Mouse (Mus musculus) testis, postnatal 14 days (tissue): ENCODE measurements around the gene Sgms2.
A peak's percentile ranks its signal among the peaks of the same experiment; 100 is the strongest.

Experiments
- DNase-seq: peaks from one replicate; pipeline ENCODE4 v3.0.0; 2021; ENCODE audit warnings: low spot score

Sgms2 gene

GRCm38 (mm10) chr3:131488403-131488802 lies 2.8 kb downstream of the Sgms2 start:
- no peak for DNase-seq

GRCm38 (mm10) chr3:131485388-131485787 lies 5.8 kb downstream of the Sgms2 start:
- no peak for DNase-seq

GRCm38 (mm10) chr3:131483650-131484049 lies 7.6 kb downstream of the Sgms2 start:
- DNase-seq = no peak

GRCm38 (mm10) chr3:131481976-131482712 lies 9.1 kb downstream of the Sgms2 start:
- DNase-seq = no peak

GRCm38 (mm10) chr3:131480659-131481058 lies 10.6 kb downstream of the Sgms2 start:
- DNase-seq = peak; percentile 61

- no peak for DNase-seq
Observed at GRCm38 (mm10) chr3:131479415-131479814, 11.8 kb downstream of the Sgms2 start.

GRCm38 (mm10) chr3:131476002-131476401 lies 15.2 kb downstream of the Sgms2 start:
- no peak for DNase-seq

GRCm38 (mm10) chr3:131474526-131474925 lies 16.7 kb downstream of the Sgms2 start:
- DNase-seq = no peak

GRCm38 (mm10) chr3:131473496-131473895 lies 17.7 kb downstream of the Sgms2 start:
- DNase-seq = no peak

GRCm38 (mm10) chr3:131471836-131472235 lies 19.4 kb downstream of the Sgms2 start:
- no peak for DNase-seq

- DNase-seq = no peak
Observed at GRCm38 (mm10) chr3:131471435-131471834, 19.8 kb downstream of the Sgms2 start.

GRCm38 (mm10) chr3:131470837-131471236 lies 20.4 kb downstream of the Sgms2 start:
- no peak for DNase-seq

GRCm38 (mm10) chr3:131469636-131470035 lies 21.6 kb downstream of the Sgms2 start:
- no peak for DNase-seq

GRCm38 (mm10) chr3:131466371-131466770 lies 24.8 kb downstream of the Sgms2 start:
- DNase-seq = no peak

GRCm38 (mm10) chr3:131465536-131466260 lies 25.5 kb downstream of the Sgms2 start:
- no peak for DNase-seq

GRCm38 (mm10) chr3:131372996-131373395 lies 118.2 kb downstream of the Sgms2 start:
- DNase-seq = no peak

GRCm38 (mm10) chr3:131368678-131369077 lies 122.5 kb downstream of the Sgms2 start:
- DNase-seq = no peak

GRCm38 (mm10) chr3:131367452-131367851 lies 123.8 kb downstream of the Sgms2 start:
- DNase-seq = no peak

GRCm38 (mm10) chr3:131364632-131365446 lies 126.4 kb downstream of the Sgms2 start:
- peak; percentile 32 for DNase-seq

- no peak for DNase-seq
Observed at GRCm38 (mm10) chr3:131364194-131364593, 127.0 kb downstream of the Sgms2 start.

GRCm38 (mm10) chr3:131363602-131364001 lies 127.6 kb downstream of the Sgms2 start:
- no peak for DNase-seq

GRCm38 (mm10) chr3:131361960-131362359 lies 129.3 kb downstream of the Sgms2 start:
- DNase-seq = no peak

- DNase-seq = no peak
Observed at GRCm38 (mm10) chr3:131359011-131359410, 132.2 kb downstream of the Sgms2 start.
